Mouse (Mus musculus) forebrain, embryonic 15.5 days (tissue): ENCODE measurements at regions not wholly inside any gene's neighbourhood (a gene's known extent, or its start where the extent isn't known, plus 50 kb on each side); places are given as distances from the start of the nearest gene placed in this dataset.

Experiments used
- ATAC-seq: fragments of 200-750 bp; cut with Nextera tagmentation; replicated peaks from 2 replicates; pipeline ENCODE4 v1.8.0; 2017; ENCODE audit warnings: mild to moderate bottlenecking, moderate TSS enrichment, moderate library complexity
- H3K27ac ChIP-seq: fragments of 300-500 bp; sonication (generic); replicated peaks from 2 replicates; pipeline ENCODE4 v1.5.1; 2015; ENCODE audit warnings: mild to moderate bottlenecking, inconsistent platforms
- H3K27me3 ChIP-seq: fragments of 300-500 bp; sonication (generic); 2 replicates; pipeline ENCODE4 v1.6.1; 2015; ENCODE audit warnings: inconsistent platforms
- H3K36me3 ChIP-seq: fragments of 300-500 bp; sonication (generic); 2 replicates; pipeline ENCODE4 v1.6.1; 2015; ENCODE audit warnings: mild to moderate bottlenecking, inconsistent platforms
- H3K4me1 ChIP-seq: fragments of 300-500 bp; sonication (generic); 2 replicates; pipeline ENCODE4 v1.6.1; 2015; ENCODE audit warnings: inconsistent platforms
- H3K4me2 ChIP-seq: fragments of 300-500 bp; sonication (generic); replicated peaks from 2 replicates; pipeline ENCODE4 v1.6.1; 2015; ENCODE audit warnings: mild to moderate bottlenecking, inconsistent platforms
- H3K4me3 ChIP-seq: fragments of 300-500 bp; sonication (generic); 2 replicates; pipeline ENCODE4 v1.5.1; 2015; ENCODE audit warnings: mild to moderate bottlenecking, inconsistent platforms
- H3K9ac ChIP-seq: fragments of 300-500 bp; sonication (generic); replicated peaks from 2 replicates; pipeline ENCODE4 v1.6.1; 2015; ENCODE audit warnings: mild to moderate bottlenecking, inconsistent platforms
- H3K9me3 ChIP-seq: fragments of 300-500 bp; sonication (generic); 2 replicates; pipeline ENCODE4 v1.6.1; 2016; ENCODE audit warnings: inconsistent platforms
- WGBS: fragments of 180-500 bp; shearing (Covaris S2); methylation state at CpG from one replicate; pipeline ENCODE4 v1.1.7; 2015; ENCODE audit warnings: mixed read lengths; 5-methylcytosine and 5-hydroxymethylcytosine counted together

DNA sequence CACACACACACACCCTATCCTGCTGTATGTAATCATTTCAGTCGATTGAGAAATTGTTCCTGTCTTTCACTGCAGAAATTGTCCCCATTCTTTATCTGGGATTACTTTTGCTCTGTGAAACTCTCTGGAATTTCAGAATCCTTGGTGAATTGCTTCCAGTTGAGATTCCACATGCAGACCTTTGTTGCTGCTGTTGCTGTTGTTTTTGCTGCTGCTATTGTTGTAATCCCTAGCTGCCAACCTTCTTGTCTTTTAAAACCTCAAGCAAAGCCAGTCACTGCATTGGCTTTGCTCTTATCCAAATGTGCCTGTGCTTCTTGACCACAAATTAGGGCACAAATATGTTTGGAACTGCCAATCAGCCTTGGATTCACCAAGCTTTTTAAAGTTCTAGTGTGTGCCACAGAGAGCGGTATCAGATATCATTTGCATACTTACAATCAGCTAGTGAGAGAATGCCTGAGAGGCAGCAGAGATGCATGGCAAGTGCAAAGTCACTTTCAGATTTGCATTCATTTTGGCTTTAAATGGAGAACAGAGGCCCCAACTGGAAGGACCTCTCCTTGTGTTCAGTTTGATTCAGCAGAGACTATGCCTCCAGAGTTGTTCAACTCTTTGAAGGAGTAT lies 1187.0 kb upstream of the Map3k7 start:
- peaks cover 10% of the 10 kb centered on the region for H3K4me1 ChIP-seq
- no peak overlapping the region for H3K9ac ChIP-seq
- 35% methylated on average over 2 of the region's 2 CpGs for WGBS
- ATAC-seq: no peak
- no peak overlapping the region for H3K4me2 ChIP-seq
- H3K9me3 ChIP-seq: no peaks in the 10 kb centered on the region
- no peaks in the 10 kb centered on the region for H3K36me3 ChIP-seq
- H3K4me3 ChIP-seq: no peak overlapping the region
- H3K27me3 ChIP-seq: no peaks in the 10 kb centered on the region
- no peak overlapping the region for H3K27ac ChIP-seq

DNA sequence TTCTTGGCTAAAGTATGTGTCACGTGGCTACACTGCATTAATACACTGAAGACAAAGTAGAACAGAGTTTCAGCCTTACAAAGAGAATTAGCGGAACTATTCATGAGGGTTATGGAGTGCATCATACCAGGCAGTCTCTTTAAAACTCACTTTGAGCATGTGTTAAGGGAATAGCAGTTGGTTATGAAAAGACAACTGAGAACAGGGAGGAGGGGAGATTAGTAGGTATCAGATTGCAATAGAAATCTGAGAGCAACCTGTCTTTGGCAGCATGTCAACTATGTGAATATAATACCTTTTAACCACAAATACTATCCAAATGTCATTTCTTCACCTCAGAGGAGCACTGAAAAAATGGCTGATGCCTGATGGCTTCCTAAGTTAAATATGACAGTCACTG lies 1182.2 kb upstream of the Map3k7 start:
- Histone ChIP-seq H3K4me1 (peaks cover 9% of the 10 kb centered on the region), H3K27me3 (no peaks in the 10 kb centered on the region), H3K27ac (no peak overlapping the region), H3K4me3 (no peak overlapping the region), H3K4me2 (no peak overlapping the region), H3K36me3 (no peaks in the 10 kb centered on the region), H3K9me3 (no peaks in the 10 kb centered on the region), H3K9ac (no peak overlapping the region)
- WGBS: 54% methylated on average over 2 of the region's 2 CpGs
- no peak for ATAC-seq

DNA sequence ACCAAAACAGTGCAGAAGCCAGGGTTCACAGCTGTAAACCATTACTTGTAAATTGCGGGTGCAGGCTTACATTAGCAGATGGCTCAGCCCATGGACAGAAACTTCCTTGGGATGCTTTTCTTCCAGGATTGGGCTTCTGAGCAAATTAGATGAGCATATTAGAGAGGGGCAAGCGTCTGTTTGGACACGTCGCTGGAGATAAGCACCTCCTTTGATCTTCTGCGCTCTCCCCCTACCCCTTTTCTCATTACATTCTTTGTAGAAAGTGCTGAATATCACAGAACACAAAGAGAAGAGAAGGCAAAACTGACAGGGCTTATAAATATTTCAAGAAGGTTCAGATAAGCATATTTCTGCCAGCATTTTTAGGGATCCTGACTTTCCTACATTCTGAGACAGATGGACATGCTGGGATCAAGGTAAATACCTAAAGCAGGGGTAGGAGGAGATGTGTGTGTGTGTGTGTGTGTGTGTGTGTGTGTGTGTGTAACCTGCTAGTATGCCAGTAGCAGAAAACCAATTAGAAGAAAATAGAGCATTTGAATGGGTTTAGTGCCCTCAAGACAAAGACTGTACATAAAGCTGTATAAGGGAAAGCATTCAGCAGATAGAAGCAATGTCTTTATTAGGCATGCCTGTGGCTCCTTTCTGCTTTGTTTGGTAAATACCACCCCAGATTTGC lies 1173.8 kb upstream of the Map3k7 start:
- Histone ChIP-seq H3K9me3 (no peaks in the 10 kb centered on the region), H3K27me3 (no peaks in the 10 kb centered on the region), H3K4me2 (no peak overlapping the region), H3K9ac (no peak overlapping the region), H3K4me1 (peaks cover 5% of the 10 kb centered on the region; the same call in 1 of the 2 replicates), H3K36me3 (no peaks in the 10 kb centered on the region), H3K4me3 (no peak overlapping the region), H3K27ac (0 out of 2 replicates have a peak overlapping the region, but pooled peaks have one; percentile 7)
- 28% methylated on average over 5 of the region's 5 CpGs for WGBS
- ATAC-seq: peak; percentile 55

DNA sequence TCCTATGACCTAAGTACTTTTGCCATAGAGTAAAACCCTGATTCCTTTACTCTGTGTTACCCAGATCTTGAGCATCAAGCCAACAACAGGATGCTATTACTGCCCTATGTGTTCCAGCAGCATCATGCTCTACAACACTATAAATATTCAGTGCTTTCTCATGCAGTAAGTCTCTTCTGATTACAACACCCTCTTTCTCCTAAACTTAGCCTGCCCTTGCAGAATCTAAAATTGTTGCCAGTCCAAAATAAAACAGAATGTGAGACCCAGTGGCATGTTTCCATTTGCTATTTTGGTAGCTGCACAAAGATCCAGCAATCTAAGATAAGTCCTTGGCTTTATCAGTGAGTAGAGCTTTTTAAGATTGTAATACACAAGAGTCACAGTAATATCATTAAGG lies 1154.1 kb upstream of the Map3k7 start:
- no peak for ATAC-seq
- Histone ChIP-seq H3K27me3 (no peaks in the 10 kb centered on the region), H3K9me3 (no peaks in the 10 kb centered on the region), H3K9ac (no peak overlapping the region), H3K27ac (no peak overlapping the region), H3K36me3 (no peaks in the 10 kb centered on the region), H3K4me2 (no peak overlapping the region), H3K4me1 (no peaks in the 10 kb centered on the region), H3K4me3 (no peak overlapping the region)

DNA sequence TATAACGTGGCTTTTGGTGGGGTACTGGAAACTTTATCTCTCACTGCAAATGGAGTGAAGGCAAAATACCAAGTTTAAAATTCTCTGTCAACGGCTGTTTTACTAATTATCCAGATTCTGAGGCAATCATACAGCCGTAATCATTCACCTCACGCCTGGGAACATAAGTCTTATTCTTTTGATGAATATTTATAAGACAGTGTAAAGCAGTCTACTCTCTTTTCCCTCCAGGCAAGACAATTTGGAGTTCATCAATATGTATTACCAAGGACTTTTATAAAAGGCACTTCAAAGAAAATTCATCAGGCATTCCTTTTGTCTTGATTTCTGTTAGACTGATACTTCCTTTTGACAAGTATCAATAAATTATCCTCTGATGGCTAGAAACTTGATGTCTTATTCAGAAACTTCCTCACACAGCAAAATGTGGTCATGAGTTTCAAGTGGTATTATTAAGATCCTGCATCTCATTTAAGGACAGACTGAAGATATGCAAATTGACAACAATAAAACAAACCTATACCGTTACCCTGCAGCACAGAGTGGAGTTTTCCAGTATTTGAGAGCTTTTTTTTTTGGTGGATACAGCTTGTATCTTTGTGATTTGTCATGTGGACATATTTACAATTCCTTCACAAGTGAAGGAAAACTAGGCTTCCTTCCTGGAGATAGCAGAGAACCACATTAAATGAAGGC lies 1108.4 kb upstream of the Map3k7 start:
- Histone ChIP-seq H3K9me3 (no peaks in the 10 kb centered on the region), H3K27me3 (no peaks in the 10 kb centered on the region), H3K27ac (peak overlapping the region; percentile 67), H3K36me3 (no peaks in the 10 kb centered on the region), H3K9ac (no peak overlapping the region), H3K4me1 (peaks cover 4% of the 10 kb centered on the region), H3K4me3 (no peak overlapping the region), H3K4me2 (no peak overlapping the region)
- WGBS: 27% methylated on average over 5 of the region's 5 CpGs
- peak; percentile 95 for ATAC-seq

DNA sequence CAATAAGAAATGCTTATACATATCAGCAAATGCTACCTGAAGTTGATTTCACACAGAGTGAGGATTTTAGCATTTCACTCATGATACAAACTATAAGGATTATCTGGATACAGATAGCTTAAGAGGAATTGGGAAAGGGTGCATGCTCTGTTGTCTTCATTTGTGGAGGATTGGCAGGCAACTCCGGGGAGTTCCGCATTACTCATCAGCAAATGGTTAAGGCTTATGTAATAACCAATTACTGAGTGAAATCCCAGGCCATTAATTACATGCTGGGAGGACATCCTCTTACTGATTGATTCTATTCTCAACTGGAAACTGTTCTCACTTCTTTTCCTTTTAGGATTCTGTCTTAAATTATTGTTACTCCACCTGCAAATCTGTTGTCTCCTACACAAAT lies 1058.9 kb upstream of the Map3k7 start:
- no peak overlapping the region for H3K4me2 ChIP-seq
- no peaks in the 10 kb centered on the region for H3K4me1 ChIP-seq
- H3K4me3 ChIP-seq: no peak overlapping the region
- no peaks in the 10 kb centered on the region for H3K36me3 ChIP-seq
- H3K9ac ChIP-seq: no peak overlapping the region
- H3K27ac ChIP-seq: no peak overlapping the region
- no peaks in the 10 kb centered on the region for H3K9me3 ChIP-seq
- ATAC-seq: 0 out of 2 replicates have a peak, but pooled peaks have one; percentile 51
- H3K27me3 ChIP-seq: no peaks in the 10 kb centered on the region
- WGBS: 15% methylated on average over 2 of the region's 2 CpGs

DNA sequence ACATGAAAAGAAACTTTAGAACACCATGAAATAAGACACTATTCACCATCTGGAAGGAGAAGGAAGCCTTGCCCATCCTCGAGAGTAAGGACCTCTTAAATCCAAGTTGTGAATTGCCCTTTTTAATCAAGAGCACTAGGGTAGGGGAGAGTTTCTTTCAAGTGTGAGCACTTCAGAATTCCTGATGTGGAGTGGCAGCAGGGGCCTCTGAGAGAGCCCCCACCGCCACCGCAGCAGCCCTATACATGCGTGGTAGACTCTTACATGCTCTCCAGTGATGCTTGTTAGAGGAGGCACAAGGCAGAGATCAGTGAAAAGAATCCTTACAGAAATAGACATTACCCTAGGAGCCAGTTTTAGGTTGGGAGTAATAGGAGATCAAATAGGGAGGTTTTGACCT lies 1041.0 kb upstream of the Map3k7 start:
- H3K4me1 ChIP-seq: no peaks in the 10 kb centered on the region
- no peak overlapping the region for H3K27ac ChIP-seq
- H3K9ac ChIP-seq: no peak overlapping the region
- no peaks in the 10 kb centered on the region for H3K9me3 ChIP-seq
- H3K4me3 ChIP-seq: no peak overlapping the region
- H3K36me3 ChIP-seq: no peaks in the 10 kb centered on the region
- ATAC-seq: no peak
- no peaks in the 10 kb centered on the region for H3K27me3 ChIP-seq
- no peak overlapping the region for H3K4me2 ChIP-seq
- WGBS: 79% methylated on average over 4 of the region's 4 CpGs

DNA sequence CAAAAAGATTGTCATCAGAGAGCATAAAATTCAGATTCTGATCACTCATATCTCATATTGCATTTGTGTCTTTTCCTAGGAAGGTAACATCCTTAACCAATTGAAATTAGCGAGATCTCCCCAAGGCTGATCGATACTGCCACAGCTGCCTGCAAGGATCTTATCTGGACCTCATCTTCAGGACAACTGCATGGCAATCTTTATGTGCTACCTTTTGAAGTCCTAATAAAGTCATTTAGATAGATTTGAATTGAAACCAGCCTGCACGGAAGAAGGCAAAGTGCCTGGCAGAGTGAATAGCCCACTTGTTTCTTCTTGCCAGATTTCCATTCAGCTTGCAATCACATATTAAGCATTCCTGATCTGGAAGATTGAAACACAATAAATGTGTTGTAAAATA lies 1031.5 kb upstream of the Map3k7 start:
- WGBS: 44% methylated on average over 3 of the region's 3 CpGs
- Histone ChIP-seq H3K4me2 (no peak overlapping the region), H3K27me3 (no peaks in the 10 kb centered on the region), H3K4me1 (peaks cover 17% of the 10 kb centered on the region), H3K36me3 (no peaks in the 10 kb centered on the region), H3K27ac (no peak overlapping the region), H3K9ac (no peak overlapping the region), H3K9me3 (no peaks in the 10 kb centered on the region), H3K4me3 (no peak overlapping the region)
- peak; percentile 46; the same call in 1 of the 2 replicates for ATAC-seq

DNA sequence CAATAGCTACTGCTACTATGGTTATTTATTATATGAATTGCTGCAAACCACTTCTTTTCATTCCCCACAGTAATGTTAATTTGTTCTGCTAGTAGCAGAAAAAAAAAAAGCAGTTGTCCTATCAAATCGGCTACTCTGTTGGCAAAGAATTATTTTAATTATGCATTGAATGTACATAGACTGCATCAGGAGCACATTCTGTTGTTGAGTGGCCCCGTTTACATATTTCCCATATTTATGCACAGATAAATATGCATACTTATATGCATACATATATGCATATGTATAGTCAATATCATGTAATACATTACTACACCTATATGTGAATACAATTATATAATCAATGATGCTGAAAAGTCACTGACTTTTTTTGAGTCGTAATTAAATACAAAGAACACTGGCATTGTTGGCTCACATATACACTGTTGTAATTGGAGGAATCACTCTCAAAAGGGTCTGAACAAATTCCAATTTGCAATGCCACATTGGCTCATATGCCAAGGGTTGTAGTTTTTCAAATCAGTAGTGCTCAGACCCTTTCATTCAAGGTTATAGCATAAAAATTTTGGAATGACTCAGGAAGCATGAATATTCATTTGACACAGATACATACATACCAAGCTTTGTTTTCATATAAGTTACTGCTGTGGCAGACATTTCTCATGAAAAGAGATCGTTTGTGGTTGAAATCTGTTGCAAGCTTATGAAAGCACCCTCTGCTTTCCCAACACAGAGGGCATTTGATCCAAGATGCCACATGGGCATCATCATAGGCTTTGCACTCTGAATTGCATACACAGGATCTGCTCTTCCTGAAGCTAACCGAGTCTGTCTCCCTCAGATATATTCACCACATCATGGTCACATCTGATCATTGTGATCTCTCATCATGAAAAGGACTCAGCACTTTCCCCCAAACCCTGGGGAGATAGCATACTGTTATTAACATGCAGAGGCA lies 1030.6 kb upstream of the Map3k7 start:
- H3K4me1 ChIP-seq: peaks cover 17% of the 10 kb centered on the region
- H3K4me3 ChIP-seq: no peak overlapping the region
- no peaks in the 10 kb centered on the region for H3K27me3 ChIP-seq
- no peaks in the 10 kb centered on the region for H3K36me3 ChIP-seq
- H3K9ac ChIP-seq: no peak overlapping the region
- H3K9me3 ChIP-seq: no peaks in the 10 kb centered on the region
- H3K4me2 ChIP-seq: no peak overlapping the region
- H3K27ac ChIP-seq: no peak overlapping the region; the same call in 1 of the 2 replicates
- peak; percentile 81 for ATAC-seq
- 49% methylated on average over 5 of the region's 5 CpGs for WGBS

DNA sequence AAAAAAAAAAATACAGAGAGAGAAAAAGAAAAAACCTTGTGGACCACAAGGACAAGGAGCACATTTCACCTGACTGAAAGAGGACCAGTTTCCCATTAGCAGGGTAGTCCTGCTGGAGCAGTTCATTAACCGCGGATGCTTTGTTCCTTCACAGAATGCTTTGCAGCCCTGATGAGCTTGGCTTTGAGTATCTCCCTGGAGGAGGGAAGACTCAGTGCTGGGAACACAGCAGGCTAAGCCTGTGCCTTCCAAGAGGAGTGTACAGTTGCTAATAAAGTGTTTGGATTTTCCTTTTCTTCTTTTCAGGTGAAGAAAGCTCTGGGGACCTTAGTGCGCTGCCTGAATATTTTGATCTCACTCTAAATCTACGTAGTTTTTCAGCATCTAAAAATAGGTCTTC lies 980.3 kb upstream of the Map3k7 start:
- WGBS: 24% methylated on average over 4 of the region's 4 CpGs
- H3K4me2 ChIP-seq: no peak overlapping the region
- H3K4me1 ChIP-seq: no peaks in the 10 kb centered on the region
- H3K27me3 ChIP-seq: no peaks in the 10 kb centered on the region
- H3K9me3 ChIP-seq: no peaks in the 10 kb centered on the region
- no peak overlapping the region for H3K27ac ChIP-seq
- H3K4me3 ChIP-seq: no peak overlapping the region
- peak; percentile 77 for ATAC-seq
- no peaks in the 10 kb centered on the region for H3K36me3 ChIP-seq
- no peak overlapping the region for H3K9ac ChIP-seq

DNA sequence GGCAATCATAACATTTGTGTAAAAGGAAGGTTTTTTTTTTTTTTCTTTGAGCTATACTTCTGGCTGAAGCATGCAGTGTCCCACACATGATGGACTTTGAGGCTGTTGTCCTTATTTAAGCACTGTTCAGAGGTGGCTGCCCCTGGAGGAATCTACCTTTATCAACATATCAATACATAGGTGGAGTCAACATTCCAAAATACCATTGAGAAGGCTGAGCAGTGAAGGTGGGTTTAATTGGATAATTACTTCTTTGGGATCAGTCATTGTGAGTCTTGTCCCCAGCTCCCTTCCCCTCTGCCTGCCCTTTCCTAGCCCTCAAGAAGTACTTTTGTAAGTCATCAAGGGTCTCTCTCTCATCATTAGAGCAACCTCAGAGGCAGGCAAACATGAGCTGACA lies 951.9 kb upstream of the Map3k7 start:
- no peaks in the 10 kb centered on the region for H3K27me3 ChIP-seq
- no peak overlapping the region for H3K4me3 ChIP-seq
- no peak overlapping the region for H3K9ac ChIP-seq
- H3K27ac ChIP-seq: no peak overlapping the region
- no peak for ATAC-seq
- H3K36me3 ChIP-seq: no peaks in the 10 kb centered on the region
- no peak overlapping the region for H3K4me2 ChIP-seq
- H3K9me3 ChIP-seq: no peaks in the 10 kb centered on the region
- no peaks in the 10 kb centered on the region for H3K4me1 ChIP-seq
